Mouse (Mus musculus) erythroblast, embryonic 14.5 days (primary cell): Measurements from ENCODE around the gene Fbxl2. TPM values are rescaled to one million over a fixed set of nuclear protein-coding genes. Genes with fewer than 3 reads are reported as not detected.
A peak's percentile ranks its signal among the peaks of the same experiment; 100 is the strongest.

Source experiments
- H3K27me3 ChIP-seq: 2 replicates; pipeline ENCODE4 v1.6.1; 2012; ENCODE audit warnings: inconsistent platforms; ENCODE audit not compliant: control insufficient read depth
- H3K36me3 ChIP-seq: 2 replicates; pipeline ENCODE4 v1.6.1; 2012; ENCODE audit warnings: mild to moderate bottlenecking, inconsistent platforms; ENCODE audit not compliant: control insufficient read depth
- H3K4me1 ChIP-seq: 2 replicates; pipeline ENCODE4 v1.6.1; 2012; ENCODE audit warnings: inconsistent platforms; ENCODE audit not compliant: control insufficient read depth
- H3K4me3 ChIP-seq: replicated peaks from 2 replicates; pipeline ENCODE3; 2012; ENCODE audit warnings: moderate library complexity, mild to moderate bottlenecking, inconsistent platforms
- H3K9me3 ChIP-seq: 2 replicates; pipeline ENCODE4 v1.6.1; 2012; ENCODE audit warnings: low read length, inconsistent platforms, mixed read lengths; ENCODE audit not compliant: control insufficient read depth
- GATA1 ChIP-seq: IDR thresholded peaks from 2 replicates; pipeline ENCODE4 v1.6.1; 2012; ENCODE audit warnings: low read length, inconsistent platforms, mixed read lengths
- TAL1 ChIP-seq: IDR thresholded peaks from 3 replicates; pipeline ENCODE4 v1.6.1; 2012; ENCODE audit warnings: low read length, inconsistent platforms, mixed read lengths
- polyA plus RNA-seq: library from polyadenylated mRNA; stranded (reverse); fragments of >175 nt; gene quantifications from 2 replicates; pipeline ENCODE4 v1.2.3, GENCODE M21; 2012

Fbxl2 gene
- polyA plus RNA-seq, 1 experiment, result not detected

GRCm38 (mm10) chr9:113970041-113970440, 76.0 kb downstream of the Fbxl2 start:
- H3K4me1 ChIP-seq, result peaks cover 79% of the 10 kb centered on the region
- H3K9me3 ChIP-seq, result no peaks in the 10 kb centered on the region
- peak overlapping the region; percentile 77 for H3K4me3 ChIP-seq
- TF ChIP-seq TAL1 (no peak), GATA1 (no peak)
- H3K27me3 ChIP-seq, result no peaks in the 10 kb centered on the region
- peaks cover 100% of the 10 kb centered on the region for H3K36me3 ChIP-seq

GRCm38 (mm10) chr9:113969399-113969798, 76.6 kb downstream of the Fbxl2 start:
- no peaks in the 10 kb centered on the region for H3K27me3 ChIP-seq
- H3K9me3 ChIP-seq, result no peaks in the 10 kb centered on the region
- peaks cover 100% of the 10 kb centered on the region for H3K36me3 ChIP-seq
- TF ChIP-seq TAL1, result no peak
- no peak for TF ChIP-seq GATA1
- H3K4me1 ChIP-seq, result peaks cover 84% of the 10 kb centered on the region
- peak overlapping the region; percentile 77 for H3K4me3 ChIP-seq

GRCm38 (mm10) chr9:113968967-113969366, 77.0 kb downstream of the Fbxl2 start:
- peak overlapping the region; percentile 77 for H3K4me3 ChIP-seq
- H3K27me3 ChIP-seq, result no peaks in the 10 kb centered on the region
- TF ChIP-seq GATA1 (peak; percentile 96), TAL1 (peak; percentile 100)
- H3K4me1 ChIP-seq, result peaks cover 84% of the 10 kb centered on the region
- H3K9me3 ChIP-seq, result no peaks in the 10 kb centered on the region
- H3K36me3 ChIP-seq, result peaks cover 100% of the 10 kb centered on the region

- Histone ChIP-seq H3K9me3 (peaks cover 4% of the 10 kb centered on the region), H3K27me3 (no peaks in the 10 kb centered on the region), H3K36me3 (peaks cover 100% of the 10 kb centered on the region), H3K4me3 (no peak overlapping the region), H3K4me1 (peaks cover 84% of the 10 kb centered on the region)
- TF ChIP-seq TAL1 (no peak), GATA1 (no peak)
Measured at GRCm38 (mm10) chr9:113966838-113967237, 79.2 kb downstream of the Fbxl2 start.

GRCm38 (mm10) chr9:113964415-113964814, 81.6 kb downstream of the Fbxl2 start:
- Histone ChIP-seq H3K4me3 (no peak overlapping the region), H3K4me1 (peaks cover 61% of the 10 kb centered on the region), H3K27me3 (no peaks in the 10 kb centered on the region), H3K36me3 (peaks cover 100% of the 10 kb centered on the region), H3K9me3 (peaks cover 4% of the 10 kb centered on the region)
- TF ChIP-seq TAL1 (no peak), GATA1 (no peak)

- Histone ChIP-seq H3K4me3 (no peak overlapping the region), H3K36me3 (peaks cover 100% of the 10 kb centered on the region), H3K27me3 (no peaks in the 10 kb centered on the region), H3K4me1 (peaks cover 54% of the 10 kb centered on the region), H3K9me3 (peaks cover 4% of the 10 kb centered on the region)
- no peak for TF ChIP-seq GATA1
- TF ChIP-seq TAL1, result no peak
Measured at GRCm38 (mm10) chr9:113963718-113964117, 82.3 kb downstream of the Fbxl2 start.

- H3K4me3 ChIP-seq, result no peak overlapping the region
- H3K36me3 ChIP-seq, result peaks cover 98% of the 10 kb centered on the region
- peaks cover 23% of the 10 kb centered on the region for H3K4me1 ChIP-seq
- no peak for TF ChIP-seq TAL1
- peaks cover 2% of the 10 kb centered on the region for H3K9me3 ChIP-seq
- no peaks in the 10 kb centered on the region for H3K27me3 ChIP-seq
Measured at GRCm38 (mm10) chr9:113957777-113958176, 88.2 kb downstream of the Fbxl2 start.

- Histone ChIP-seq H3K4me1 (peaks cover 45% of the 10 kb centered on the region), H3K36me3 (peaks cover 96% of the 10 kb centered on the region), H3K27me3 (no peaks in the 10 kb centered on the region), H3K4me3 (no peak overlapping the region), H3K9me3 (no peaks in the 10 kb centered on the region)
- TF ChIP-seq TAL1, result no peak
- no peak for TF ChIP-seq GATA1
Measured at GRCm38 (mm10) chr9:113947216-113947615, 98.8 kb downstream of the Fbxl2 start.

GRCm38 (mm10) chr9:113943372-113943771, 102.6 kb downstream of the Fbxl2 start:
- H3K4me3 ChIP-seq, result no peak overlapping the region
- peaks cover 85% of the 10 kb centered on the region for H3K36me3 ChIP-seq
- no peaks in the 10 kb centered on the region for H3K9me3 ChIP-seq
- no peaks in the 10 kb centered on the region for H3K27me3 ChIP-seq
- peaks cover 76% of the 10 kb centered on the region for H3K4me1 ChIP-seq
- TF ChIP-seq GATA1 (no peak), TAL1 (no peak)

GRCm38 (mm10) chr9:113941103-113941805, 104.7 kb downstream of the Fbxl2 start:
- peaks cover 82% of the 10 kb centered on the region for H3K4me1 ChIP-seq
- H3K36me3 ChIP-seq, result peaks cover 81% of the 10 kb centered on the region
- no peaks in the 10 kb centered on the region for H3K27me3 ChIP-seq
- H3K4me3 ChIP-seq, result peak overlapping the region; percentile 51
- TF ChIP-seq TAL1 (no peak; the same call in 2 of the 3 replicates), GATA1 (no peak)
- H3K9me3 ChIP-seq, result no peaks in the 10 kb centered on the region
